Mouse (Mus musculus): ENCODE data around the gene A930009A15Rik.

DNA sequence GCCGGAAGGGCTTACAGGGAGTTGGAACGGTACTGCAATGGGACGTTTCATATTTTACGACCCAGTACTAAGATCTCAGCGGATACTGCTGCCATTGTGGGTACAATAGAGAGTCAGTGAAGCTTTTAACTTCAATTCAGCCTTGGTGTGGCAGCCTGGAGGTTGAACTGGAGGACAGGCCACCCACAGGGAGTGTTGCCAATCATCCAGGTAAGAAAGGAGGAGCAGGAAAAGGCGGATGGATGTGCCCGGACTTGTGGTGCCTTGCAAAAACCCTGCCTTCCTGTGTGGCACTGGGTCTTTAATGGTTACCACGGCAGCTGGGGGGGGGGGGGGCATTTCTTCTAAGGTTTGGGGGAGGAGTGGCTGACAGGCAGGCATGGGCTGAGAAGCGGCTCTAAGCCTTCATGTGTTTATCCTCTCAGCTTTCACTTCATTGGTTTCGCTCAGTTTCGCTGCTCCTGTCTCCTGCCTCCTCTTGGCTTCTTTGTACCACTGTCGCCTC is 13.0 kb upstream of the A930009A15Rik start:
- TF ChIP-seq CTCF (IDR thresholded peaks at IDR 0.05; ENCODE audit: control insufficient read depth, insufficient read depth, low read length) (no peak), POLR2A (IDR thresholded peaks at IDR 0.05; ENCODE audit: borderline replicate concordance, control insufficient read depth, low read depth, low read length) (no peak)
